Mouse (Mus musculus) layer of hippocampus, postnatal 14 days (tissue): ENCODE data around the gene Capns1. TPM values are rescaled to one million over a fixed set of nuclear protein-coding genes. Genes with fewer than 3 reads are reported as not detected.

Experiments used
- DNase-seq, 2 experiments: peaks; one replicate each; pipeline ENCODE4 v3.0.0; 2021 to 2022; ENCODE audit warnings: low spot score in 2 of 2, mixed read lengths in 1 of 2
- total RNA-seq, 2 experiments: library from RNA; stranded (reverse); gene quantifications; 2 replicates each; pipeline ENCODE4 v1.2.3; 2021

Gene Capns1
- total RNA-seq, 2 experiments from 2014 or later: 206 to 239 TPM

- no peak for DNase-seq
Observed at GRCm38 (mm10) chr7:30178256-30178655, 20.4 kb downstream of the Capns1 start.

GRCm38 (mm10) chr7:30176474-30176873, 22.1 kb downstream of the Capns1 start:
- DNase-seq: no peak

DNA sequence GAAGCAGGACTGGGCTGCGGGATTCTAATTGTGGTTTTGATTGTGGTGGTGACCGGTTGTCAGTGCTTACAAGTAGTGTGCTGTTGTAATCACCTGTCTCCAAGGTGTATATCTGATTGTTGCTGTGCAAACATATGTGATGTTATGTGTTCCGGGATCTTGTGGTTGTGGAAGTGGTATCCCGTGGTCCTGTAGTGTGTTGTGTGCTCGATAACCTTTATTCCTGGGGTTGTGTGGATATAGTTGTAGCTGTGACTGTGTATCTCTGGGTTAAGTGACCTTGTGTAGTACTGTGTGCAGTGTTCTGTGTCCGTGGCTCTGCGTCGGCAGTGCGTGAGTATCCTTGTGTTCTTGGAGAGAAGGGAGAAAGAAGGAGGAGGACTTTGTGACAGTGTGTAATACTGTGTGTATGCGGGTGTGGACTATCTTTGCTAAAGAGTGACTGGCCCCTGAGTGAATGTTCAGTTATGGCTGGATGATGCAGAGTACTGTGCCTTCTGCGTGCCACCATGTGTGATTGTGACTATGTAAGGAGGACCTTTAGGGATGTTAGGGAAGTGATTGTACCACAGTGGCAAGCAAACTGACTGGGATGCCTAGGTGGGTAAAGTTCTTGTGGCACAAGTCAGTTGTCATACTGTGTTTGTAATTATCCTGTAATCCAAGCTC, 28.2 kb downstream of the Capns1 start:
- no peak for DNase-seq

DNA sequence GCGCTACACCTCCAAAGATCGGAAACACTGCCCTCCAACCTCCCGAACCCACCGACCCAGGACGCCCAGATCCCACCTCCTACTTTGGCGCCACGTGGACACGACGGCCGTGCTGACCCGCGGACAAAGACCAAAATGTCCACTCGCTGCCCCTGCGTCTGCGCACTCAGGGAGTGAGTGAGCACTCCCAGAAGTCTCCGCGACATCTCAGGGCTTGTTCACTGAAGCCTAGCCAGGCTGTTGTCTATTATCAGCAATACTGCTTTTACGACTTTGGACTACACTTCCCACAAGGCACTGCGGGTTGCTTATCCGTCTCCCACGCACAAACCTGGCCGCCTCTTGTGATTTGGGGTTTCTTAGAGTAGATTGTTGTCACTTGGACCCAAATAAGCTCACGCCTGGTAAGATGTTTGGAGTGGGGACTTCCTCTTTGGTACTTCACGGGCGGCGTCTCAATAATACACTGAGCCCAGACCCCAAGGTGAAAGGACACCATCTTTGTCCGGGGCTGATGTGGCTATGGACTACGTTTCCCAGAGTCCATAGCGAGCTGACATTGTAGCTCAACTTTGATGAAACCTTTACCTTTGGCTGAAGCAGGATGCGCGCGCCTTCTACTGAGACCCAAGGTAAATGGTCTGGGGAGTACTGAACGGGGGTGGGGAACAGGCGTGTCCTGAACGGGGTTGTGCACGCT, 28.9 kb downstream of the Capns1 start, which contains the start of gene Zfp146:
Gene Zfp146, minus strand, starts transcription at position 168 of the 700 bp plus-strand sequence.
- DNase-seq: peak; percentile 92 to 96

DNA sequence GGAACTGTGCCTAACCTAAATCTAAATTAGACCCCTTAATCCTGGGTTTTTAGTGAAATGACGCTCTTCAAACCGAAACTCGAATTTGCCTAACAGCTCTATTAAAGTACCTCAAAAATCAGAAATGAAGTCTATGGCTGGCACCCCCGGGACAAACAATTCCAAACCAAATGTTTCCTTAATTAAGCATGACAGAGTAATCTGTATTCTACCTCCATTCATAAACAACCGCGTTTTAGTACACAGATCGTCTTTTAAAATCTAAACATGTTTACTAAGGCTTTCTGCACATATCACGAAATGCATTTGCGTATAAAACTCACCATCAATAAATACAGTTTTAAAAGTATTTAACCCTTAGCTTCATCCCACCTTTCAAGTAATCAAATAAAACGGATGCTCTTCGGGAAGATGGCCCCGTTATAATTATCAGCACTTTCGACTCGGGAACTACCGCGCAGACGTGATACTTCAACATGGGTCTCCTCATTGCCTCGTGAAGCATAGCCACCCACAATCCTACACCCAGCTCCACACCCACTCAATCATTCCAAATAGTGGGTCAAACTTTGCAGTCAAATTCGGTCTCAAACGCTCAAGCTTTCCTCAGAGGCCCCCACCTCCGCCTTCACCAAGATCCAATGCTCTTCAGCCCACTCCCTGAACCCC, 29.6 kb downstream of the Capns1 start:
- DNase-seq: no peak

GRCm38 (mm10) chr7:30164745-30165144, 33.9 kb downstream of the Capns1 start:
- no peak for DNase-seq

GRCm38 (mm10) chr7:30163113-30163512, 35.5 kb downstream of the Capns1 start:
- no peak for DNase-seq

DNA sequence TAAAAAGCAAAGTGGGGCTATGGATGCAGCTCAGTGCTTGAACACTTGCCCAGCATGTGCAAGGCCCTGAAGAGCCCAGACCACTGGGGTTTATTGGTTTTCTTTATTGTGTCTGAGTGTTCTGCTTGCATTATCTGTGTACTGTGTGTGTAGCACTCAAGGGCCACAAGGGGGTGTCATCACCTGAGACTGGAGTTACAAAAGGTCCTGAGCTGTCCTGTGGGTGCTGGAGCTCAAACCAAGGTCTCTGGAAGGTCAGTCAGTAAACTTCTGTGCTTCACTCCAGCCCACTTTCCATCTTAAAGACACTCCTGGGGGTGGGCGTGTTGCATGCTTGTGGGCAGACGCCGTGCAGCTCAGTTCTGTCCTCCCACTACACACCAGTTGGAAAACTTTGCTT, 43.1 kb downstream of the Capns1 start:
- DNase-seq: no peak

DNA sequence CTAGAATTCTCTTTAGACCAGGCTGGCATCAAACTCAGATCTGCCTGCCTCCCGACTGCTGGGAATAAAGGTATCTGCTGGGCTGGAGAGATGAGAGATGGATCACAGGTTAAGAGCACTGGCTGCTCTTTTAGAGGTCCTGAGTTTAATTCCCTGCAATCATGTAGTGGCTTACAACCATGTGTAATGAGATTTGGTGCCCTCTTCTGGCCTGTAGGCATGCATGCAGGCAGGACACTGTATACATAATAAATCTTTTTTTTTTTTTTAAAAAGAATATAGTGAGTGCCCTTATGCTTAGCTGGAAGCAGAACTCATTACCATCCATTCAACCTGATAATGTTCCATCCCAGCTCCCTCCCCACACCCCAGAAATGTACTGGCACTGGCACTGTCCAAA, 44.6 kb downstream of the Capns1 start:
- DNase-seq: no peak

DNA sequence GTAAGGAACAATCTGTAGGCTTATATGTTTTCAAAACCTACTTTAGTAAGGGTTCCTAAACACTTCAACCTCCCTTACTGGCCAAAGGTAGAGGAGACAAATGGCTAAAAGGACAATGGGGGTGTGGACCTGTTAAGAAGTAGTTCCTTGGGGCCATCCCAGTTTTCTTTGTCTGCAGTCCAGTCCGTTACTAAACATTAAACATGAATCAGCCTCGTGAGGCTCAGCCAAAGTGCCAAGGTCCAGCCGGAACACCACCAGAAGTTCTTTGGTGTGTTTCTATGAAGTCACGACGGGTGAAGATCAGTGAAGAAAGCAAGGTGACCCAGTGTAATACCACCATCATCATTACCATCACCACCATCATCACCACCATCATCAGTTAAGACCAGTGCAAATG, 51.6 kb downstream of the Capns1 start:
- no peak for DNase-seq

- peak; percentile 79 to 93 for DNase-seq
Observed at GRCm38 (mm10) chr7:30143555-30144209, 54.9 kb downstream of the Capns1 start.

GRCm38 (mm10) chr7:30143170-30143554, 55.4 kb downstream of the Capns1 start:
- DNase-seq: no peak

Other genes starting within 250 kb of the Capns1 start
- gene Zfp74, start 244.7 kb downstream of the Capns1 start, total RNA-seq: 10 to 100 TPM; 17.3 to 17.8 TPM
- 1 to 10 TPM; 5.1 to 5.3 TPM for gene Zfp568, start 214.9 kb downstream of the Capns1 start, total RNA-seq
- 1 to 10 TPM; 7.4 to 8.9 TPM for gene Zfp14, start 147.4 kb downstream of the Capns1 start, total RNA-seq
- 1 to 10 TPM; 3.6 to 4.5 TPM for gene Zfp82, start 125.9 kb downstream of the Capns1 start, total RNA-seq
- not detected for gene Gm26920, start 108.4 kb downstream of the Capns1 start, total RNA-seq
- gene Zfp566, start 108.3 kb downstream of the Capns1 start, total RNA-seq: 1 to 10 TPM; 6.9 to 8.5 TPM
- gene Zfp260, start 104.0 kb downstream of the Capns1 start, total RNA-seq: 10 to 100 TPM; 65.1 to 72.3 TPM
- gene Zfp382, start 76.9 kb downstream of the Capns1 start, total RNA-seq: 10 to 100 TPM; 25.3 to 27.6 TPM
- gene Zfp146, start 29.1 kb downstream of the Capns1 start, total RNA-seq: 10 to 100 TPM; 48.4 to 52.6 TPM
- 1 to 10 TPM; 6.2 to 8.6 TPM for gene Cox7a1, start 14.7 kb downstream of the Capns1 start, total RNA-seq
- 10 to 100 TPM; 53.9 to 58.0 TPM for gene Polr2i, start 33.1 kb upstream of the Capns1 start, total RNA-seq
- 100 to 1,000 TPM; 135 to 139 TPM for gene Tbcb, start 33.5 kb upstream of the Capns1 start, total RNA-seq
- not detected for gene Ovol3, start 36.9 kb upstream of the Capns1 start, total RNA-seq
- gene Thap8, start 81.3 kb upstream of the Capns1 start, total RNA-seq: under 1 TPM; 0.35 to 0.67 TPM
- 1 to 10 TPM; 2.7 to 3.0 TPM for gene Wdr62, start 81.6 kb upstream of the Capns1 start, total RNA-seq
- 100 to 1,000 TPM; 501 to 515 TPM for gene Clip3, start 92.9 kb upstream of the Capns1 start, total RNA-seq
- gene Alkbh6, start 109.9 kb upstream of the Capns1 start, total RNA-seq: 10 to 100 TPM; 41.6 to 45.9 TPM
- 1 to 10 TPM; 4.2 to 5.8 TPM for gene Syne4, start 116.0 kb upstream of the Capns1 start, total RNA-seq
- gene E130208F15Rik, start 122.9 kb upstream of the Capns1 start, total RNA-seq: under 1 TPM; 0.43 to 0.74 TPM
- gene Sdhaf1, start 125.1 kb upstream of the Capns1 start, total RNA-seq: 1 to 10 TPM; 7.8 to 8.9 TPM
- 10 to 100 TPM; 32.5 to 35.5 TPM for gene Lrfn3, start 164.0 kb upstream of the Capns1 start, total RNA-seq
- gene Tyrobp, start 214.9 kb upstream of the Capns1 start, total RNA-seq: 10 to 100 TPM; 26.7 to 30.1 TPM
- gene Hcst, start 221.0 kb upstream of the Capns1 start, total RNA-seq: not detected
- 1 to 10 TPM; 3.7 to 3.8 TPM for gene Nfkbid, start 222.9 kb upstream of the Capns1 start, total RNA-seq
- gene Aplp1, start 246.7 kb upstream of the Capns1 start, total RNA-seq: 100 to 1,000 TPM; 981 to 987 TPM